Mouse (Mus musculus) liver, embryonic 11.5 days (tissue): ENCODE results near the gene Syngr2. TPM values are rescaled to one million over a fixed set of nuclear protein-coding genes. Genes with fewer than 3 reads are reported as not detected.

Source experiments
- ATAC-seq: fragments of 200-750 bp; cut with Nextera tagmentation; replicated peaks from 2 replicates; pipeline ENCODE4 v1.8.0; 2017; ENCODE audit warnings: moderate number of reproducible peaks, mild to moderate bottlenecking, moderate TSS enrichment, moderate library complexity; ENCODE audit not compliant: low FRiP score
- DNase-seq: peaks from one replicate; pipeline ENCODE4 v3.0.0-alpha.2; 2017; ENCODE audit warnings: low spot score
- H3K27ac ChIP-seq: fragments of 300-500 bp; sonication (generic); 2 replicates; pipeline ENCODE4 v1.5.1; 2014; ENCODE audit warnings: mild to moderate bottlenecking, low read depth, low read length, control low read depth
- H3K27me3 ChIP-seq: fragments of 300-500 bp; sonication (generic); replicated peaks from 2 replicates; pipeline ENCODE4 v1.6.1; 2014; ENCODE audit warnings: low read length, mixed read lengths; ENCODE audit not compliant: control insufficient read depth, insufficient read depth
- H3K36me3 ChIP-seq: fragments of 300-500 bp; sonication (generic); 2 replicates; pipeline ENCODE4 v1.6.1; 2014; ENCODE audit warnings: mild to moderate bottlenecking, low read length, moderate library complexity, mixed read lengths; ENCODE audit not compliant: control insufficient read depth, insufficient read depth
- H3K4me1 ChIP-seq: fragments of 300-500 bp; sonication (generic); replicated peaks from 2 replicates; pipeline ENCODE4 v1.6.1; 2014; ENCODE audit warnings: low read length, mixed read lengths; ENCODE audit not compliant: control insufficient read depth, insufficient read depth
- H3K4me2 ChIP-seq: fragments of 300-500 bp; sonication (generic); 2 replicates; pipeline ENCODE4 v1.6.1; 2014; ENCODE audit warnings: mild to moderate bottlenecking, control low read depth, moderate library complexity
- H3K4me3 ChIP-seq: fragments of 300-500 bp; sonication (generic); 2 replicates; pipeline ENCODE4 v1.5.1; 2014; ENCODE audit warnings: low read depth, low read length, control low read depth
- H3K9ac ChIP-seq: fragments of 300-500 bp; sonication (generic); 2 replicates; pipeline ENCODE4 v1.6.1; 2014; ENCODE audit warnings: low read depth, low read length, control low read depth
- H3K9me3 ChIP-seq: fragments of 300-500 bp; sonication (generic); 2 replicates; pipeline ENCODE4 v1.6.1; 2016; ENCODE audit warnings: low read length, inconsistent platforms, mixed read lengths; ENCODE audit not compliant: control insufficient read depth
- WGBS: fragments of 180-500 bp; shearing (Covaris S2); extraction: QIAGEN DNeasy Blood & Tissue Kit; methylation state at CpG from one replicate; pipeline ENCODE4 v1.1.7; 2014; 5-methylcytosine and 5-hydroxymethylcytosine counted together
- polyA plus RNA-seq: library from polyadenylated mRNA; unstranded; fragments of >200 nt; fragmentation: Nextera tagmentation; extraction: Ambion mirVana; gene quantifications from 2 replicates; pipeline ENCODE4 v1.2.1, GENCODE M21; 2014

Gene Syngr2
- polyA plus RNA-seq, 1 experiment from 2014 or later = 92.1 TPM

- H3K4me2 ChIP-seq = peak overlapping the region; percentile 100
- H3K36me3 ChIP-seq = peaks cover 24% of the 10 kb centered on the region
- ATAC-seq = no peak; the same call in 1 of the 2 replicates
- peak overlapping the region; percentile 99 for H3K27ac ChIP-seq
- H3K4me1 ChIP-seq = peaks cover 40% of the 10 kb centered on the region
- peak; percentile 63 for DNase-seq
- H3K9me3 ChIP-seq = no peaks in the 10 kb centered on the region
- peak overlapping the region; percentile 95 for H3K9ac ChIP-seq
- peaks cover 2% of the 10 kb centered on the region; the same call in 1 of the 2 replicates for H3K27me3 ChIP-seq
- peak overlapping the region; percentile 66 for H3K4me3 ChIP-seq
- 1% methylated on average over 38 of the region's 38 CpGs for WGBS
Observed at GRCm38 (mm10) chr11:117779434-117780198, 29.9 kb upstream of the Syngr2 start.

GRCm38 (mm10) chr11:117780199-117780515, 29.3 kb upstream of the Syngr2 start:
- peaks cover 40% of the 10 kb centered on the region for H3K4me1 ChIP-seq
- peak overlapping the region; percentile 95 for H3K9ac ChIP-seq
- ATAC-seq = peak; percentile 8
- H3K27ac ChIP-seq = peak overlapping the region; percentile 99
- under 1% methylated on average over 17 of the region's 17 CpGs for WGBS
- peaks cover 21% of the 10 kb centered on the region for H3K36me3 ChIP-seq
- H3K4me2 ChIP-seq = peak overlapping the region; percentile 100
- DNase-seq = no peak
- H3K4me3 ChIP-seq = peak overlapping the region; percentile 66
- peaks cover 2% of the 10 kb centered on the region; the same call in 1 of the 2 replicates for H3K27me3 ChIP-seq
- H3K9me3 ChIP-seq = no peaks in the 10 kb centered on the region

GRCm38 (mm10) chr11:117780582-117781111, 28.8 kb upstream of the Syngr2 start:
- peaks cover 40% of the 10 kb centered on the region for H3K4me1 ChIP-seq
- DNase-seq (peak; percentile 88), ATAC-seq (peak; percentile 80)
- WGBS = under 1% methylated on average over 19 of the region's 19 CpGs
- H3K27me3 ChIP-seq = peaks cover 2% of the 10 kb centered on the region; the same call in 1 of the 2 replicates
- H3K4me2 ChIP-seq = peak overlapping the region; percentile 100
- H3K9ac ChIP-seq = peak overlapping the region; percentile 95
- H3K27ac ChIP-seq = peak overlapping the region; percentile 99
- peaks cover 16% of the 10 kb centered on the region for H3K36me3 ChIP-seq
- no peaks in the 10 kb centered on the region for H3K9me3 ChIP-seq
- peak overlapping the region; percentile 66 for H3K4me3 ChIP-seq

- peak; percentile 60 for DNase-seq
- Histone ChIP-seq H3K27ac (peak overlapping the region; percentile 99), H3K27me3 (peaks cover 2% of the 10 kb centered on the region; the same call in 1 of the 2 replicates), H3K9me3 (no peaks in the 10 kb centered on the region), H3K9ac (peak overlapping the region; percentile 95), H3K4me3 (peak overlapping the region; percentile 66), H3K36me3 (peaks cover 12% of the 10 kb centered on the region), H3K4me1 (peaks cover 43% of the 10 kb centered on the region), H3K4me2 (peak overlapping the region; percentile 100)
- WGBS = 10% methylated on average over 18 of the region's 18 CpGs
- ATAC-seq = peak; percentile 2
Observed at GRCm38 (mm10) chr11:117781199-117781821, 28.2 kb upstream of the Syngr2 start.

DNA sequence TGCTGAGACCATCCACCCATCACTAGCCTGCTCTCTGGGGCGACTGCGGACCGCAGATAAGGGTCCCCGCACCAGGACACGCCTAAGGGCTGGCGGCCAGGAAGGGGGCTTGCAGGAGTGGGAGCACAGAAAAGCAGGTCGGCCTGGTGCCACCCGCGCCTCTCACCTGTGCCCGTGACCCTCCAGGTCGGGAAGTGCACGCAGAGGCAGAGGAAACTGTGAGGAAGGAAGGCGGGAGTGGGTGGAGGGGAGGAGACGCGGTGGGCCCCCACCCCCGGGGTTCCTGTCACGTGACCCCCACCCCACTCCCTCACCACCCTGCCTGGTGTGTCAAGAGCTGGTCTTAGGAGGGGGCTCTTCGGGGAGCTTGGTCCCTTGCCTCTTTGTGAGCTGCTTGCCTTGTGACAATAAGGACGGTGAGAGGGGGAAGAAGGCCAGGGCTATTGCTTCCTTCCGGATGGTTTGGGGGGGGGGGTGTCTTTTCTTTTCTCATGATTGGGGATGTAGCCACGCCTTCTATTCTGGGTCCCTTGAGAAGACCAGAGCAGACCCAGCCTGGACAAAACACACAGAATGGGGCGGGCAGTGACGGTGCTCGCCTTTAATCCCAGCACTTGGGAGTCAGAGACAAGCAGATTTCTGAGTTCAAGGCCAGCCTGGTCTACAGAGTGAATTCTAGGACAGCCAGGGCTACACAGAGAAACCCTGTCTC, 27.3 kb upstream of the Syngr2 start, which contains the start of the genes Tmc8 and Tmc6:
TSS of gene Tmc8 (plus strand) at position 84 of the 712 bp plus-strand sequence.
TSS of gene Tmc6 (minus strand) at position 206 of the 712 bp plus-strand sequence.
- peak within 1 kb of the TSS; percentile 95 for H3K9ac ChIP-seq
- peaks cover 44% of the 10 kb centered on the region for H3K4me1 ChIP-seq
- 21% methylated on average over 24 of the region's 24 CpGs for WGBS
- H3K4me2 ChIP-seq = peak within 1 kb of the TSS; percentile 100
- peak; percentile 70 for DNase-seq
- no peaks in the 10 kb centered on the region for H3K9me3 ChIP-seq
- peak within 1 kb of the TSS; percentile 99 for H3K27ac ChIP-seq
- H3K27me3 ChIP-seq = peaks cover 2% of the 10 kb centered on the region; the same call in 1 of the 2 replicates
- ATAC-seq = peak; percentile 54
- H3K36me3 ChIP-seq = peaks cover 8% of the 10 kb centered on the region
- peak within 1 kb of the TSS; percentile 66 for H3K4me3 ChIP-seq

- peaks cover 2% of the 10 kb centered on the region; the same call in 1 of the 2 replicates for H3K27me3 ChIP-seq
- no peak for ATAC-seq
- H3K4me3 ChIP-seq = peak overlapping the region; percentile 66
- peak overlapping the region; percentile 100 for H3K4me2 ChIP-seq
- H3K36me3 ChIP-seq = peaks cover 8% of the 10 kb centered on the region
- H3K9me3 ChIP-seq = no peaks in the 10 kb centered on the region
- peak overlapping the region; percentile 95 for H3K9ac ChIP-seq
- peak overlapping the region; percentile 99 for H3K27ac ChIP-seq
- H3K4me1 ChIP-seq = peaks cover 44% of the 10 kb centered on the region
- no peak for DNase-seq
- 30% methylated on average over 9 of the region's 9 CpGs for WGBS
Observed at GRCm38 (mm10) chr11:117782705-117783034, 26.8 kb upstream of the Syngr2 start.

DNA sequence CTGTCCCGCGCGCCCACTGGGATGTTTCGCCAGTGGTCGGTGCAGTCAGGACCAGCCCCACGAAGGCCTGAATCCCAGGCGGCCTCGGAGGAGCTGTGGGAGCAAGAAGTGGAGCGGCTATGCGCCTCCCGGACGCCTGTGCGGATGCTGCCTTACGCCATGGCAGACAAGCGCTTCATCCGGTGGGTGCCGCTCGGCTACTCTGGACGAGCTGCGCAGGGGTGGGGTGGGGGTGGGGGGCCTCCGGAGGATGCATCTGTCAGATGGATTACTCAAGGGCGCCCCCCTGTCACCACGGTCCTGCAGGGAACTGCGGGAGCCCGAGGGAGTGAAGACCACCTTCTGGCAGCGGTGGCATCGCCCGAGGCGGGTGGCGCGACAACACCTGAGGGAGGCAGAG, 26.4 kb upstream of the Syngr2 start:
- DNase-seq = peak; percentile 78
- Histone ChIP-seq H3K9ac (peak overlapping the region; percentile 95), H3K4me2 (peak overlapping the region; percentile 100), H3K27me3 (peaks cover 2% of the 10 kb centered on the region; the same call in 1 of the 2 replicates), H3K4me3 (peak overlapping the region; percentile 66), H3K4me1 (peaks cover 42% of the 10 kb centered on the region), H3K36me3 (peaks cover 4% of the 10 kb centered on the region), H3K27ac (peak overlapping the region; percentile 99), H3K9me3 (no peaks in the 10 kb centered on the region)
- peak; percentile 14; the same call in 1 of the 2 replicates for ATAC-seq
- 2% methylated on average over 31 of the region's 31 CpGs for WGBS

GRCm38 (mm10) chr11:117783683-117784309, 25.7 kb upstream of the Syngr2 start:
- Histone ChIP-seq H3K9me3 (no peaks in the 10 kb centered on the region), H3K9ac (peak overlapping the region; percentile 95), H3K4me2 (peak overlapping the region; percentile 100), H3K36me3 (peaks cover 3% of the 10 kb centered on the region; the same call in 1 of the 2 replicates), H3K27me3 (peaks cover 2% of the 10 kb centered on the region; the same call in 1 of the 2 replicates), H3K4me1 (peaks cover 35% of the 10 kb centered on the region), H3K4me3 (peak overlapping the region; percentile 66), H3K27ac (peak overlapping the region; percentile 99)
- ATAC-seq (no peak), DNase-seq (peak; percentile 47)
- WGBS = 42% methylated on average over 10 of the region's 10 CpGs
